Mouse (Mus musculus): Measurements from ENCODE around the gene Cdk5rap1.
A peak's percentile ranks its signal among the peaks of the same experiment; 100 is the strongest.
"Not testable (repeated sequence)": the region's sequence is repeated elsewhere in the genome, so short reads cannot be mapped to it uniquely, and the experiment has no call there.

The Cdk5rap1 gene

DNA sequence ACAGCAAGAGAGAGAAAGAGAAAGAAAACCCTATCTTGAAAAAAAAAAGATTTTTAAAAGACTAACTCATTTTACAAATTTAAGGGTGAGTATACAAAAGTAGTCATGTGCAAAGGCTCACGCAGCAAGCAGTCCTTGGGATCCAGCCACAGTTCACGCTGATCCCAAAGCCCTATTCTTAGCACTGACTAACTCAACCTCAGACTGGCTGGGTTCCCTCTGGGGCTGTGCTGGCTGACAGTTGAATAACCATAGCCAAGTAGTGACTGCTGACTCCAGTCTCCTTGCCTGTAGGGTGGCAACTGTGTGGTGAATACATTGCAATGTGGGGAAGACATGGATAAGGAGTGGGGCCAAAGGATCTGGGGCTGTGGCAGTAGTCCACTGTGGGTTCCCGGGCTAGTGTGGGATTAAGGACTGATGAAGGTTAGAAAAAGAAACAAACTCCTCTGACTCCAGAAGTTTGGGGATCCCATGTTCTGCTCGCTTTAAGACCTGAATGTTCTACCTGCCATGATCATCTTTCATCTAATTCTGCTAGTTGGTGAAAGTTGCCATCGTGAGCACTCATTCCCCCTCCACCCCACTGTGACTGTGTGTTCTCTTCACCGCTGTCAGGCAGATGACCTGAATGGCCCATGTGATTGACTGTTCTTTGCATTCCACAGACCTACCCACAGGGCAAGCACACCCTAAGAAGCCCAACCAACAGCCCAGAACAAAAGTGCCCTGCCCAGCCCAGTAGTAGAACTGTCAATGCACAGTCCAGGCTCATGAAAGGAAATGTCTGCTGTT, 2.2 kb upstream of the Cdk5rap1 start:
- peak in 1 of 2 experiments; percentile 29 for DNase-seq

DNA sequence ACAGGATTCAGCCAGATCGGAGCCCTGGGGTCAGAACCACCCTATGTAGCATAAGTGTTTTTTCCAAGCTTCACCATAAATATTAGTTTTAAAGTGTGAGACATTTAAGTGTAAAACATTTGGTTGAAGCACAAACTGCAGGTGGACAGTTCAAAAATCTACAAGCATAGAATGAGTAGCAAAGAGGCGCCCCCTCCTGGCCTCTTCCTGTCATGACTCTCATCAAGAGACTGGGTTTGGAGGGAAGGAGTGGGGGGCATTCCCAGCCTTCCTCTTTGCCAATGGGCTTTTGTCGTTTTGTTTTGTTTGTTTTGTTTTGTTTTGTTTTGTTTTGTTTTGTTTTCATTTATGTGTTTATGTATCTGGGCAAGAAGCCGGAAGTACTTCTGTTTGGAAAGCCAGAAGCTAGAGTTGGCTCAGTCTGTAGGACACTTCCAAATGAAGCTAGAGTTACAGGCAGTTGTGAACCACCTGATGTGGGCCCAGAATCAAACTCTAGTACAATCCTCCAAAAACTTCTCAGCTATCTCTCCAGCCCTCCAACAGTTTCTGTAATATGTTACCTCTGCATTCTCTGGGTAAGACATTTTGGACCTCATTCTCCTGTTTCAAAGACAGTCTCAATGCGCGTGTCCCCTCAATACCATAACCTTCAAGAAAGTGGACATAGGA, 1.3 kb upstream of the Cdk5rap1 start:
- DNase-seq: peak; percentile 53 to 70

DNA sequence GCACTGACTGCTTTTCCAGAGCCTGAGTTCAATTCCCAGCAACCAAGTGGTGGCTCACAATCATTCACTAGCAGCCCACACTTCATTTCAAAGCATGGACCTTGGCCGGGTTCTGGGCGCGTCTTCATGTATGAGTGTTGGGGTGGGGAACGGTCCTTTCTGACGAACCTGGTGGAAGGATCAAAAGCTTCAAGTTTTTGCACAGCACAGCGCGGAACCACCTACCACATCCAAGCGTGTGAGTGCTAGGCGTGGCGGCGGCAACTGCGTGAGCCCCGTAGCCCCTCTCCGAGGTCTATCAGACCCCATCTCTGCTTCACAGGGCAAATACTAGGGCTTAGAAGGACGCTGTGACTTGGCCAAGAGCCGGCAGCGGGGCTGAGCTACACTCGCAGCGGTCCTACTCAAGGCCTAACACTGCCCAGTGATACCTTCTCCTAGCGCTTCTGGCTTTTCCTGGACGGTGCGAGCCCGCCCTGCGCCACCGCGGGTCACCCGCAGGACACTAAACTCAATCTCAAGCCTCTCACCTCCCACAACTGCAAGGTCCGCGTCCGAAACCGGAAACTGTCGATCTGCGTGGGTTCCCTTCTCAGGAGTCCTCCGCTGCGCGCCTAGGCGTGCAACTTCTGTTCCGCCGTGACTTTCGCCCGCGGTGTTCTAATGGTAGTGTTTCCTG, 520 bp downstream of the Cdk5rap1 start:
- DNase-seq: peak; percentile 92 to 94

DNA sequence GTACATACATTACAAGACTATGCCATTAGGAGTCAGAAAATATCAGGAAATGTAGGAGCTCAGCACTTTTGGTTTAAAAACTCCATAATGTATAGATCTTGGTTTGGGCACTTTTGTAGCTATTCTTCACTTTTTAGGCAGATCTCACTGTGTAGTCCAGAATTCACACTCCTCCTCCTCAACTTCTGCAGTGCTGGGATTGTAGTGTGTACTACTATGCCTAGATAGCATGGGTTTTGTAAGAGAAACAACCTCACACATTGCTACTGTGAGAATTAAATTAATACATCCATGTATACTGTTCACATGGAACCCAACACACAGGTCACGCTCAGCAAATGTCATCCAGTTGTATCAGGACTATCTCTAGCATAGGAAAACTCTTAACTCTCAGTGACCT, 5.3 kb downstream of the Cdk5rap1 start:
- no peak for DNase-seq

DNA sequence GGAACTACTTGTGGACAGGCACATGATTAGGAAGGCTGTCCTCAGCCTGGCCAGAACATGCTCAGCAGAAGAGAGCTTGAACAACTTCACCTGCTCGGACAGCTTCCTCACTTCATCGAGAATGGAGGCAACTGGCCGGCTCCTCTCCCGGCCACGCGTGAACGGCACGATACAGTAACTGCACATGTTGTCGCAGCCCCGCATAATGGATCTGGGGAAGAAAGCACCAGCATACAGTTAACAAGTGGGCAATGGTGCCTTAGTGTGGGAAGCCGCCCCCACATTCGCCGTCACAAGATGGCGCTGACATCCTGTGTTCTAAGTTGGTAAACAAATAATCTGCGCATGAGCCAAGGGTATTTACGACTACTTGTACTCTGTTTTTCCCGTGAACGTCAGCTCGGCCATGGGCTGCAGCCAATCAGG, 18.8 kb downstream of the Cdk5rap1 start:
- peak in 1 of 2 experiments; percentile 19 for DNase-seq

DNA sequence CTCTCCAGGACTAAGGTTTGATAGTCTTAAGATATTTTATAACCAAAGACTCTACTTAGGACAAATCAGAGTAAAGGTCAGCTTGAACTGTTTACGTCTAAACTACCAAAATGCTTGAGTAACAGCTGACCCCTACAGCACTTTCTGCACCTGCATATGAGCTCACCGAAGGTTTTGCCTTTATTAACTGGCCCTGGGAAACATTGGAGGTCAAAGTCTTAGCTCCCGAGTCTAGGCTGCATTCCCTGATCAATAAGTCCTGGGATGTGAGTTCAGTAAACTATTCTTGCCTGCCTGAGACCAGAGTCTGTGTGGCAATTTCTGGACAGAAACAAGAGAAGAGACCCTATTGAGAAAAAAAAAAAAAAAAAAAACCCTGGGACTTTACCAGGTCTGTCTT, 24.7 kb downstream of the Cdk5rap1 start:
- no peak for DNase-seq

DNA sequence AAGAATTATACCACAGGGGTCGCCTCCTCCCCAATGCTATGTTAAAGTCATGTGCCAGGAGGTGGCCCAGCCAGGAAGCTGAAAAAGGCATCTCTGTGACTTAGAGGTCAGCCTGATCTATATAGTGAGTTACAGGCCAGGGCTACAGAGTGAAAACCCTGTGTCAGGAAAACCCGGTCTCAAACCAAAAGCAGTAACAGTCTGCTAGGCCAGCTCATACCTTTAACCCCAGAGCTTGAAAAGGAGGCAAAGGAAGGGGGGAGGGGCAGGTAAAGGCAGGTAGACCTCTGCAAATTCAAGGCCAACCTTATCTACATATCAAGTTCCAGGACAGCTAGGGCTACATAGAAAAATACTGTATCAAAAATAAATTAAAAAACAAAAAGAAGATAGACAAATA, 33.5 kb downstream of the Cdk5rap1 start:
- no peak for DNase-seq

DNA sequence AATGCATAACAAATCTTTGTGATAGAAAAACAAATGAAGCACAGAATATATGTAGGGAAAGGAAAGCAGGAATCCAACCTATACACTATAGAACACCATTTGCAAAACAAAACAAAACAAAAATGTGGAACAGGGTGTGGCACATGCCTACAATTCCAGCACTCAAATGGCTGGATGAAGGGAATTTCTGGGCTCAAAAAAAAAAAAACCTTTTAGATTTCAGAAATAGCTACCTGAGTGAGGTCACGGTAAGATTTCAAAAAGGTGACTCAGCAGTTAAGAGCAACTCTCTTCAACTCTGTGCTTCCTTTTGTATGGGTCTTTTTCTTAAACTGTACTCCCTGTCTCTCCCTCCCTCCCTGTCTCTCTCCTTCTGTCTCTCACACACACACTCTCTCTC, 34.6 kb downstream of the Cdk5rap1 start:
- DNase-seq: no peak

DNA sequence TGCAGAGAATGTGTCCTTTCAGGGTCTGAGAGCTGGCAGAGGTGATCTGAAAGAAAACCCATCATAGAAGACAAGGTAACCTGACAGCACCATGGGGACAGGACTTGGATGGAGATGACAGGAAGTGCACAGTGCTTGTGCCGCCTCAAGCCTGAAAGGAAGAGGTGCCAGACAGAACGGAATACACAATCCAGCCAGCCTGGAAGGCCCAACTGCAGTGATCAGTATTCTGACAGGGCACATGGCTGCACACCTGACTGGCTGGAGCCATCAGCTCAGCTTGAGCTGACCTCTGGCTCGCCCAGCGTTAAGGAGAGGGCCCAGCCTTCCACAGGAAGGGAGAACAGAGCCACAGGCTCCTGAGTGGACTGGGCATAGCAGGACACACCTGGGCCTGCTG, 37.2 kb downstream of the Cdk5rap1 start:
- DNase-seq: no peak

DNA sequence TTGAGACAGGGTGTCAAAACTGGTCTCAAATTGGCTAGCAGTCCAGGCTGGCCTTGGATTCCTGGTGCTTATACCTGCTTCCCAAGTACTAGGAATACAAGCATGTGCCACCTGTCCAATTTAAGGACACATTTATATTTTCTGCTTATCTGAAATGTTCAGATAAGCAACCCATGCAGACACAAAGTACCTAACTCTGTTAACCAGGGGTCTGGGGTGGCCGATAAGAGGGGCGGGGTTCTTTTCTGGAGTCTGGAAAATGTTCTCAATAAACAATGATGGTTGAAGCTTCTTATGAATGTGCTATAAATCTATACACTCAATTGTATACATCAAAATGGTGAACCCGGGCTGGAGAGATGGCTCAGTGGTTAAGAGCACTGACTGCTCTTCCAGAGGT, 46.0 kb downstream of the Cdk5rap1 start:
- DNase-seq: no peak

DNA sequence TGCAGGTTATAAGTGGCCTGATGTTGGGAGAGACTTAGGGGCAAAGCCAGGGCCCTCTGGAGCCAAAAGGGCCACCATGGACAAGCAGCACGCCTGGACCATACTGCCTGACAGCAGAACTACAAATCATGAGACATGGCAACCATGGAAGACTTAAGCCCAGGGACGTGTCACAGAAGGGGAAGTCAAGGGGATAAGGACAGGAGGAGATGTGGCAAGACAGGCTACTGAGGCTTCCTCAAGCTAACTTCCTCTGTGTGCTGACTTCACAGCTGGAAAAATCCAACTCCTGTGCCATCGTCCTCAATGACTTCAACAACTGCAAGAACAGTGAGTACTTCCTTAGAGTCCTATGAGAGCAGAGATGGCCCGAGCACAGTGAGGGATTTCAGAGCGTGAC, 59.0 kb downstream of the Cdk5rap1 start:
- not testable (repeated sequence) for DNase-seq

DNA sequence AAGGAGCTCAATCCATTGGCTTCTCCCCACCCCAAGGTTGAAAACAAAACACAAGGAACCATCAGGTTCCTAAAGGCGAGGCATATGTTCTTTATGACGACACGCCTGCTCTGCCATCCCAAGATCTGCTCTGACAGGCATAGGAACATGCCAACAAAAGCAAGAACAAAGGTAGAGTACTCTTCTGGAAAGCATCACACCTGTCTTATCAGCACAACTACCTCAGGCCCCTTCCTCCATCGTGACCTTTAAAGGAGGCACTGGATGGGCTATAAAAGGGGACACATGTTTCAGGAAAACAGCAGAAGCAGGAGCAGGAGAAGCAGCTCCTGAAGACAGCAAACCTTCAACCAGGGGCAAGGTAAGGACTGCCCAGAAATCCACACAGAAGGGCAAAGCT, 65.9 kb downstream of the Cdk5rap1 start, which contains the start of gene Bpifb9b:
Gene Bpifb9b (plus strand): TSS at position 301 of the 400 bp plus-strand sequence.
- not testable (repeated sequence) for DNase-seq

DNA sequence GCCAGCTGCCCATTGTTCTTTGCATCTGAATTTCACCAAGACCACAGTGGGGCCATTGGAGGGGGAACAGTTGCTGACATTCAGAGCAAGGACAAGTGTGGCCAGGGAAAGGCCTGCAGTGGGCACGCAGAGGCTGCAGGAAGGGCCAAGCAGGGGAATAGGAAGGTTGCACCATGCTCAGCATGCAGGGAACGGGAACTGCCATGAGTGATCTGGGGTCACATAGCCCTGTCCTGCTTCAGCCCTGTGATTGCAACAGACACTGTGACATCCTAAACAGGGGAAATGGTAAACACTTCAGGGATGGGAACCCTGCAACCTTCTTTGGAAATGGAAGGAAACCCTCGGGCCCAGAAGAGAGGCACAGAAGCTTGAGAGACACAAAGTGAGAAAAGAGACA, 68.2 kb downstream of the Cdk5rap1 start:
- DNase-seq: not testable (repeated sequence)

DNA sequence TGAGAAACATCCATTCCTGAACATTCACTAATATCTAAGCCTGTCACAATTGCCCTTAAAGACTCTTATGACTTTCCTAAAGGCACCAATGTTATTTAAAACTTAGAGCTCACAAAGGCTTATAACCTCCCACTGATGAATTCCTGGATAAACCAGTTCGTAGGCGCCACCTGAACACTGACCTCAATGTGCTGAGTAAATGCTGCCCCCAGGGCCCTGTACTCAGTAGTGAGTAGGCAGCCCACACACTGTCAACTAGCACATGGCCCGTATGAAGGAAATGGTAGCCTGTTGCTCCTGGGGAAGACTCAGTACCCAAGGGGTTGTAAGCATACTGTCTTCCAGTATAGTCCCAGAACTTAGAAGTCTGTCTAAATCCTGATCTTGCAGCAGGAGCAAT, 71.0 kb downstream of the Cdk5rap1 start:
- DNase-seq: no peak

DNA sequence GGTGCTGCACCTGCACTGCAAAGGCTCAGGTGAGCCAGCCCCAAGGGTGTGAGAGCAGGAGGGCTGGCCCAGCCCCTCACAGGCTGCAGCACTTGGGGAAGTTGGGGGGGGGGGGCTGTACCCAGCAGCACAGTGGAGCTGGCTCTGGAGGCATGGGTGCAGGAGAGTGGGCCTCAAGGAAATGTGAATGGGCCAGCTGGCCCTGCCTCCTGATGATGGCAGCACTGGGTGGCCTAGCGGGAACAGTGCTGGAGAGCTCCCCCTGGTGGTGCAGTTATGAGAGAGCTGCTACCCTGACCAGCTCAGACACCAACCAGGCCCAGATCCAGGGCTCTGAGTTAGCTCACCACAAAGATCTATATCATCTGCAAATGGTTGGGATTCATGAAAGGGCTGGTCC, 72.3 kb downstream of the Cdk5rap1 start:
- peak; percentile 67 to 81 for DNase-seq

DNA sequence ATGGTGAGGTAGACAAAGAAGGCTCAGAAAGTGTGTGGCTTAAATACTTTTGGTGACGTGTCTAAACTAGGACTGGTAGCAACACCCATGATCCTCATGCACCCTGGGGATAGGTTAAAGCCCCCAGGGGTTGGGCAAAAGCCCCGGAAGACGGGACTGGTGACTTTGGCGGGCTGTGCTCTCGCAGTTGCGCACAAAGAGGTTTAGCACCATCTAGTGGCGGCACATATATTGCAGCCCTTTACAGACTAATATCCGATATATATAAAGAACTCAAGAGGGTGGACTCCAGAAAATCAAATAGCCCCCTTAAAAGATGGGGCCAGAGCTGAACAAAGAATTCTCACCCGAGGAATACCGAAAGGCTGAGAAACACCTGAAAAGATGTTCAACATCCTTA, 78.1 kb downstream of the Cdk5rap1 start:
- peak in 1 of 2 experiments; percentile 51 for DNase-seq

DNA sequence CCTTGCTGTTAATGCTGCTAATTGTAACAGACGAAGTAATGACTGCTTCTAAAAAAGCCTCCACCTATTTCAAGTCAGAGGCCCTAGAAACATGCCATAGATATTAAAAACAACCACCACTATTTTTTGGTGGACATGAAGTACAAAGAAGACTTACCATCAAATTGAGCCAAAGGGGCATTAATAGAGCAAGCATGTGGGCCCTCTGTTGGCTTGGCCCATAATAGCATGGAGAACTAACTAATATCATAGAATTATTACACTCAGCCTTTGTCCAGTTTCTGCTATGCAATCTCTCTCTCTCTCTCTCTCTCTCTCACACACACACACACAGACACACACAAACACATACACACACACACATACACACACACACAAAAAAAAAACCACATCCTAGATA, 80.0 kb downstream of the Cdk5rap1 start:
- no peak for DNase-seq

DNA sequence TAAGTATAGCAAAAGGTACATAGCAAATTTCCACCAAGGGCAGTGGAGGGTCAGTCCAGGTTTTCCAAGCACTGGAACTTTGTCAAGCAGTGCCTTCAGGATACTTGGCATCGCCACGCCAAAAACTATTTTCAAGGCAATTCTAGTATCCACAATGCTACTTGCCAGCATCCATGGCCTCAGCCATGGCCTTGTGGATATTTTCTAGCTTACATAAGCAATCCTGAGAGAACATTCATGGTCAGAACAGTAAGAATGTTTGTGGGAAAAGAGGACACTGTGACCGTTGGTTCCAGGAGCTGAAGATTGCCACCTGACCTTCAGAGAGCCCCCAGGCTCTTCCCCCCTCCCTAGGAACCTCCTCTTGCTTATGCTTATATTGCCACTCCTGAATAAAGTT, 80.9 kb downstream of the Cdk5rap1 start:
- DNase-seq: not testable (repeated sequence)
